Mouse (Mus musculus): ENCODE measurements around the gene Snx19.

- TF ChIP-seq TAL1 (IDR thresholded peaks at IDR 0.05; ENCODE audit: low read length) (no peak), GATA1 (IDR thresholded peaks at IDR 0.05; ENCODE audit: low read length) (no peak)
These were observed 57.3 kb downstream of the Snx19 start for GRCm38 (mm10) chr9:30484183-30484582.

Measured in erythroblast, embryonic 14.5 days (primary cell).